Mouse (Mus musculus): ENCODE measurements around the gene Pygb.

DNA sequence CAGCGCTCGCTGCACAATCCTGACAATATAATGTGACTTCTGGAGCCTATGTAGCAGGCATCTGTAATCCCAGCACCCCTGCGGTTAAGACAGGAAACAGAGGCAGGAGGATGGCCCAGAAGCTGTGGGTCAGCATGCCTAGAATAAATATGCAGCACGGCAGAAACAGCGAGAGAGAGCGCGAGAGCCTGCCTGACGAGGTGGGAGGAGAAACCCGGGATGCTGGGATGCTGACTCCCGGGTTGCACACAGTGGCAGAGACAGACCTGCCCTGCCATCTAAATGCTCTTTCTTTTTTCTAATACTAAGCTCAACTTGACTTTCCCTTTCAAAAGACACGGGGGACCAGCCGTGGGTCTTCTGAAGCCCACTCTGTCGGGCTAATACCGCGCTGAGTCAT, 50.4 kb downstream of the Pygb start:
- no peak for TF ChIP-seq CTCF (IDR thresholded peaks at IDR 0.05; ENCODE audit: low read depth)
- no peak for TF ChIP-seq EP300 (optimal IDR thresholded peaks at IDR 0.05)

Data from stomach, postnatal 0 days (tissue).